Mouse (Mus musculus) hindbrain, embryonic 13.5 days (tissue): ENCODE results near the gene Cacna1c. TPM values are rescaled to one million over a fixed set of nuclear protein-coding genes. Genes with fewer than 3 reads are reported as not detected.

Source experiments
- ATAC-seq: fragments of 200-750 bp; cut with Nextera tagmentation; 2 replicates; pipeline ENCODE4 v1.8.0; 2017; ENCODE audit warnings: moderate TSS enrichment; ENCODE audit not compliant: low FRiP score
- H3K27ac ChIP-seq: fragments of 300-500 bp; sonication (generic); 2 replicates; pipeline ENCODE4 v1.5.1; 2015; ENCODE audit warnings: inconsistent platforms, mild to moderate bottlenecking, moderate library complexity
- H3K27me3 ChIP-seq: fragments of 300-500 bp; sonication (generic); 2 replicates; pipeline ENCODE4 v1.6.1; 2015; ENCODE audit warnings: mild to moderate bottlenecking, inconsistent platforms
- H3K36me3 ChIP-seq: fragments of 300-500 bp; sonication (generic); 2 replicates; pipeline ENCODE4 v1.6.1; 2015; ENCODE audit warnings: mild to moderate bottlenecking, inconsistent platforms
- H3K4me1 ChIP-seq: fragments of 300-500 bp; sonication (generic); replicated peaks from 2 replicates; pipeline ENCODE4 v1.6.1; 2015; ENCODE audit warnings: inconsistent platforms
- H3K4me2 ChIP-seq: fragments of 300-500 bp; sonication (generic); 2 replicates; pipeline ENCODE4 v1.6.1; 2015; ENCODE audit warnings: inconsistent platforms, mild to moderate bottlenecking, moderate library complexity
- H3K4me3 ChIP-seq: fragments of 300-500 bp; sonication (generic); 2 replicates; pipeline ENCODE4 v1.5.1; 2015; ENCODE audit warnings: mild to moderate bottlenecking, inconsistent platforms
- H3K9ac ChIP-seq: fragments of 300-500 bp; sonication (generic); 2 replicates; pipeline ENCODE4 v1.6.1; 2015; ENCODE audit warnings: mild to moderate bottlenecking, inconsistent platforms
- H3K9me3 ChIP-seq: fragments of 300-500 bp; sonication (generic); 2 replicates; pipeline ENCODE4 v1.6.1; 2016; ENCODE audit warnings: inconsistent platforms
- WGBS: fragments of 180-500 bp; shearing (Covaris S2); methylation state at CpG from one replicate; pipeline ENCODE4 v1.1.7; 2015; 5-methylcytosine and 5-hydroxymethylcytosine counted together
- polyA plus RNA-seq: library from polyadenylated mRNA; unstranded; fragments of >200 nt; fragmentation: Nextera tagmentation; extraction: Ambion mirVana; gene quantifications from 2 replicates; pipeline ENCODE4 v1.2.1, GENCODE M21; 2015

Cacna1c gene
- polyA plus RNA-seq, 1 experiment from 2014 or later: 6.9 TPM

GRCm38 (mm10) chr6:119058896-119059295 lies 137.3 kb downstream of the Cacna1c start:
- Histone ChIP-seq H3K27me3 (no peaks in the 10 kb centered on the region), H3K4me3 (no peak overlapping the region), H3K4me2 (no peak overlapping the region), H3K9me3 (no peaks in the 10 kb centered on the region), H3K4me1 (peaks cover 27% of the 10 kb centered on the region; the same call in 1 of the 2 replicates), H3K9ac (no peak overlapping the region), H3K27ac (no peak overlapping the region), H3K36me3 (peaks cover 14% of the 10 kb centered on the region)
- ATAC-seq: no peak
- WGBS: 59% methylated on average over 3 of the region's 3 CpGs

- WGBS: 74% methylated on average over 8 of the region's 8 CpGs
- Histone ChIP-seq H3K4me1 (peaks cover 27% of the 10 kb centered on the region; the same call in 1 of the 2 replicates), H3K9ac (no peak overlapping the region), H3K27me3 (no peaks in the 10 kb centered on the region), H3K9me3 (no peaks in the 10 kb centered on the region), H3K27ac (no peak overlapping the region), H3K36me3 (peaks cover 16% of the 10 kb centered on the region), H3K4me2 (no peak overlapping the region), H3K4me3 (no peak overlapping the region)
- ATAC-seq: no peak
Measured at GRCm38 (mm10) chr6:119058461-119058860, 137.8 kb downstream of the Cacna1c start.

GRCm38 (mm10) chr6:119057076-119057479 lies 139.1 kb downstream of the Cacna1c start:
- H3K4me2 ChIP-seq: no peak overlapping the region
- WGBS: 64% methylated on average over 15 of the region's 15 CpGs
- no peak overlapping the region for H3K4me3 ChIP-seq
- peaks cover 17% of the 10 kb centered on the region; the same call in 1 of the 2 replicates for H3K4me1 ChIP-seq
- peaks cover 16% of the 10 kb centered on the region for H3K36me3 ChIP-seq
- H3K9ac ChIP-seq: no peak overlapping the region
- no peaks in the 10 kb centered on the region for H3K9me3 ChIP-seq
- no peaks in the 10 kb centered on the region for H3K27me3 ChIP-seq
- ATAC-seq: peak; percentile 66; the same call in 1 of the 2 replicates
- peak overlapping the region; percentile 30; the same call in 1 of the 2 replicates for H3K27ac ChIP-seq

GRCm38 (mm10) chr6:119052801-119053200 lies 143.4 kb downstream of the Cacna1c start:
- Histone ChIP-seq H3K9me3 (no peaks in the 10 kb centered on the region), H3K4me3 (no peak overlapping the region), H3K9ac (no peak overlapping the region), H3K27ac (no peak overlapping the region), H3K4me1 (peaks cover 5% of the 10 kb centered on the region; the same call in 1 of the 2 replicates), H3K27me3 (no peaks in the 10 kb centered on the region), H3K4me2 (no peak overlapping the region), H3K36me3 (peaks cover 16% of the 10 kb centered on the region)
- ATAC-seq: no peak
- 85% methylated on average over 10 of the region's 10 CpGs for WGBS

GRCm38 (mm10) chr6:119052366-119052765 lies 143.9 kb downstream of the Cacna1c start:
- ATAC-seq: no peak
- H3K4me1 ChIP-seq: peaks cover 5% of the 10 kb centered on the region; the same call in 1 of the 2 replicates
- no peaks in the 10 kb centered on the region for H3K9me3 ChIP-seq
- H3K4me3 ChIP-seq: no peak overlapping the region
- H3K9ac ChIP-seq: no peak overlapping the region
- peaks cover 16% of the 10 kb centered on the region for H3K36me3 ChIP-seq
- no peak overlapping the region for H3K4me2 ChIP-seq
- no peak overlapping the region for H3K27ac ChIP-seq
- no peaks in the 10 kb centered on the region for H3K27me3 ChIP-seq
- 93% methylated on average over 15 of the region's 15 CpGs for WGBS

GRCm38 (mm10) chr6:119051721-119052120 lies 144.5 kb downstream of the Cacna1c start:
- Histone ChIP-seq H3K4me3 (no peak overlapping the region), H3K27me3 (no peaks in the 10 kb centered on the region), H3K27ac (no peak overlapping the region), H3K9me3 (no peaks in the 10 kb centered on the region), H3K4me2 (no peak overlapping the region), H3K9ac (no peak overlapping the region), H3K4me1 (no peaks in the 10 kb centered on the region), H3K36me3 (peaks cover 16% of the 10 kb centered on the region)
- WGBS: 87% methylated on average over 2 of the region's 2 CpGs
- ATAC-seq: no peak

GRCm38 (mm10) chr6:119047340-119047739 lies 148.9 kb downstream of the Cacna1c start:
- Histone ChIP-seq H3K4me2 (no peak overlapping the region), H3K9ac (no peak overlapping the region), H3K9me3 (no peaks in the 10 kb centered on the region), H3K4me3 (no peak overlapping the region), H3K27me3 (no peaks in the 10 kb centered on the region), H3K36me3 (no peaks in the 10 kb centered on the region), H3K4me1 (peaks cover 6% of the 10 kb centered on the region; the same call in 1 of the 2 replicates), H3K27ac (no peak overlapping the region)
- 69% methylated on average over 8 of the region's 8 CpGs for WGBS
- no peak for ATAC-seq

- Histone ChIP-seq H3K27ac (no peak overlapping the region), H3K4me3 (no peak overlapping the region), H3K9ac (no peak overlapping the region), H3K27me3 (no peaks in the 10 kb centered on the region), H3K9me3 (no peaks in the 10 kb centered on the region), H3K4me2 (no peak overlapping the region), H3K36me3 (no peaks in the 10 kb centered on the region), H3K4me1 (peaks cover 14% of the 10 kb centered on the region)
- ATAC-seq: no peak
- 84% methylated on average over 7 of the region's 7 CpGs for WGBS
Measured at GRCm38 (mm10) chr6:119045498-119045897, 150.7 kb downstream of the Cacna1c start.

GRCm38 (mm10) chr6:119044148-119044547 lies 152.1 kb downstream of the Cacna1c start:
- no peak overlapping the region for H3K27ac ChIP-seq
- H3K36me3 ChIP-seq: no peaks in the 10 kb centered on the region
- peaks cover 24% of the 10 kb centered on the region for H3K4me1 ChIP-seq
- no peaks in the 10 kb centered on the region for H3K27me3 ChIP-seq
- 91% methylated on average over 7 of the region's 7 CpGs for WGBS
- H3K4me3 ChIP-seq: no peak overlapping the region
- no peak for ATAC-seq
- no peaks in the 10 kb centered on the region for H3K9me3 ChIP-seq
- no peak overlapping the region for H3K4me2 ChIP-seq
- no peak overlapping the region for H3K9ac ChIP-seq

GRCm38 (mm10) chr6:119042803-119043202 lies 153.4 kb downstream of the Cacna1c start:
- H3K27me3 ChIP-seq: no peaks in the 10 kb centered on the region
- no peak for ATAC-seq
- H3K9ac ChIP-seq: no peak overlapping the region
- no peak overlapping the region for H3K4me3 ChIP-seq
- peaks cover 32% of the 10 kb centered on the region for H3K4me1 ChIP-seq
- H3K36me3 ChIP-seq: no peaks in the 10 kb centered on the region
- no peak overlapping the region for H3K4me2 ChIP-seq
- H3K27ac ChIP-seq: no peak overlapping the region
- 89% methylated on average over 3 of the region's 3 CpGs for WGBS
- H3K9me3 ChIP-seq: no peaks in the 10 kb centered on the region

GRCm38 (mm10) chr6:119040961-119041360 lies 155.3 kb downstream of the Cacna1c start:
- H3K4me3 ChIP-seq: no peak overlapping the region
- no peaks in the 10 kb centered on the region for H3K27me3 ChIP-seq
- no peak for ATAC-seq
- no peaks in the 10 kb centered on the region for H3K9me3 ChIP-seq
- H3K9ac ChIP-seq: no peak overlapping the region
- 69% methylated on average over 7 of the region's 7 CpGs for WGBS
- H3K36me3 ChIP-seq: no peaks in the 10 kb centered on the region
- H3K4me1 ChIP-seq: peaks cover 38% of the 10 kb centered on the region
- no peak overlapping the region for H3K27ac ChIP-seq
- H3K4me2 ChIP-seq: no peak overlapping the region

GRCm38 (mm10) chr6:119039815-119040214 lies 156.4 kb downstream of the Cacna1c start:
- no peak for ATAC-seq
- no peaks in the 10 kb centered on the region; the same call in 1 of the 2 replicates for H3K9me3 ChIP-seq

GRCm38 (mm10) chr6:119039293-119039692 lies 156.9 kb downstream of the Cacna1c start:
- Histone ChIP-seq H3K9me3 (no peaks in the 10 kb centered on the region; the same call in 1 of the 2 replicates), H3K36me3 (0 out of 2 replicates have a peak, but pooled peaks cover 4% of the 10 kb centered on the region), H3K4me3 (no peak overlapping the region), H3K27me3 (no peaks in the 10 kb centered on the region), H3K4me2 (no peak overlapping the region), H3K9ac (no peak overlapping the region), H3K4me1 (peaks cover 38% of the 10 kb centered on the region), H3K27ac (no peak overlapping the region)
- 71% methylated on average over 5 of the region's 5 CpGs for WGBS
- no peak for ATAC-seq

More at GRCm38 (mm10) chr6:119039815-119040214, 156.4 kb downstream of the Cacna1c start:
- Histone ChIP-seq H3K4me2 (no peak overlapping the region), H3K36me3 (no peaks in the 10 kb centered on the region), H3K27me3 (no peaks in the 10 kb centered on the region), H3K4me1 (peaks cover 38% of the 10 kb centered on the region), H3K9ac (no peak overlapping the region), H3K27ac (no peak overlapping the region), H3K4me3 (no peak overlapping the region)
- 84% methylated on average over 7 of the region's 7 CpGs for WGBS
